Mouse (Mus musculus) telencephalon, adult 2 months (tissue): ENCODE measurements around the gene Ccnl1.

Source experiments
- DNase-seq: peaks from one replicate; pipeline ENCODE4 v3.0.0-alpha.2; 2011; ENCODE audit warnings: low read depth, low spot score

Gene Ccnl1

GRCm38 (mm10) chr3:65958102-65958839 lies at the start of gene Ccnl1:
TSS of gene Ccnl1 (minus strand) at chr3:65958249.
- DNase-seq = peak; percentile 92

- no peak for DNase-seq
These were observed 46.9 kb upstream of the Ccnl1 start for GRCm38 (mm10) chr3:66004989-66005388.

GRCm38 (mm10) chr3:66004220-66004951 lies 46.3 kb upstream of the Ccnl1 start:
- DNase-seq = no peak

GRCm38 (mm10) chr3:66000400-66000799 lies 42.4 kb upstream of the Ccnl1 start:
- DNase-seq = no peak

- DNase-seq = no peak
These were observed 39.4 kb upstream of the Ccnl1 start for GRCm38 (mm10) chr3:65997360-65998008.

GRCm38 (mm10) chr3:65992395-65993340 lies 34.6 kb upstream of the Ccnl1 start:
- DNase-seq = no peak

- DNase-seq = peak; percentile 35
These were observed 33.1 kb upstream of the Ccnl1 start for GRCm38 (mm10) chr3:65990957-65991646.

- no peak for DNase-seq
These were observed 32.5 kb upstream of the Ccnl1 start for GRCm38 (mm10) chr3:65990524-65990923.

- DNase-seq = no peak
These were observed 30.9 kb upstream of the Ccnl1 start for GRCm38 (mm10) chr3:65988711-65989495.

GRCm38 (mm10) chr3:65976296-65976695 lies 18.2 kb upstream of the Ccnl1 start:
- no peak for DNase-seq

GRCm38 (mm10) chr3:65975317-65975716 lies 17.3 kb upstream of the Ccnl1 start:
- DNase-seq = no peak

GRCm38 (mm10) chr3:65974232-65975058 lies 16.4 kb upstream of the Ccnl1 start:
- DNase-seq = peak; percentile 96

GRCm38 (mm10) chr3:65973501-65974231 lies 15.6 kb upstream of the Ccnl1 start:
- no peak for DNase-seq

- DNase-seq = no peak
These were observed 11.1 kb upstream of the Ccnl1 start for GRCm38 (mm10) chr3:65969196-65969595.

GRCm38 (mm10) chr3:65966360-65966759 lies 8.3 kb upstream of the Ccnl1 start:
- DNase-seq = no peak

- DNase-seq = no peak
These were observed 4.4 kb upstream of the Ccnl1 start for GRCm38 (mm10) chr3:65962270-65962930.

GRCm38 (mm10) chr3:65960291-65960945 lies 2.4 kb upstream of the Ccnl1 start:
- no peak for DNase-seq
